Mouse (Mus musculus) lung, adult 2 months (tissue): Measurements from ENCODE around the gene Syn3.

Experiments
- CTCF ChIP-seq: fragments of 200-500 bp; IDR thresholded peaks from 2 replicates; pipeline ENCODE4 v1.5.1; 2011; ENCODE audit warnings: mild to moderate bottlenecking, low read length, control low read depth; ENCODE audit not compliant: insufficient read depth
- POLR2A ChIP-seq: fragments of 200-500 bp; IDR thresholded peaks from 2 replicates; pipeline ENCODE4 v1.6.1; 2011; ENCODE audit warnings: low read depth, mild to moderate bottlenecking, control low read depth, low read length, borderline replicate concordance; ENCODE audit errors: extremely low read depth

- TF ChIP-seq CTCF (no peak), POLR2A (no peak)
Measured at GRCm38 (mm10) chr10:86303495-86303876, 195.2 kb downstream of the Syn3 start.
